In genomic region chr3:126299257-126299656, GRCm38 (mm10) we compare ENCODE assay signal across 15 mouse cellular contexts.
"Had no signal": no experiment of that assay in that cellular context is flagged by ENCODE, and none has a peak within 500 bp of the region (broad histone marks: within the 10 kb centered on the region; RNA-seq: fewer than 3 reads in every experiment).

No protein-coding gene starts in this region.

- H3K27me3 ChIP-seq: liver, embryonic 15.5 days; megakaryocyte, embryonic 14.5 days; midbrain, embryonic 12.5 days; neural tube, embryonic 12.5 days had no signal

- H3K27ac ChIP-seq: left cerebral cortex, adult 2 months; limb, embryonic 10.5 days; liver, embryonic 15.5 days; macrophage; midbrain, embryonic 12.5 days; neural tube, embryonic 12.5 days had no signal

- H3K4me2 ChIP-seq: liver, embryonic 11.5 days; liver, embryonic 15.5 days; midbrain, embryonic 12.5 days; neural tube, embryonic 12.5 days had no signal

- H3K9ac ChIP-seq: liver, embryonic 15.5 days; midbrain, embryonic 12.5 days; neural tube, embryonic 12.5 days had no signal

- H3K36me3 ChIP-seq: limb, embryonic 10.5 days; liver, embryonic 15.5 days; midbrain, embryonic 12.5 days; neural tube, embryonic 12.5 days had no signal

- H3K4me3 ChIP-seq: left cerebral cortex, adult 2 months; limb, embryonic 10.5 days; liver, embryonic 15.5 days; megakaryocyte, embryonic 14.5 days; midbrain, embryonic 12.5 days; neural tube, embryonic 12.5 days had no signal

- H3K9me3 ChIP-seq: limb, embryonic 10.5 days; liver, embryonic 15.5 days; midbrain, embryonic 12.5 days; neural tube, embryonic 12.5 days had no signal

- H3K4me1 ChIP-seq: limb, embryonic 10.5 days; liver, embryonic 15.5 days; megakaryocyte, embryonic 14.5 days; midbrain, embryonic 12.5 days; neural tube, embryonic 12.5 days had no signal

- ATAC-seq: lung, postnatal 0 days had no signal

- DNase-seq: kidney, postnatal 25 days; lung, adult 2 months; right cerebral cortex, postnatal 4 days; spleen, adult 18-20 months; thymus, adult 18-20 months; thymus, postnatal 14 days had no signal
